Mouse (Mus musculus): ENCODE measurements at regions not wholly inside any gene's neighbourhood (a gene's known extent, or its start where the extent isn't known, plus 50 kb on each side); places are given as distances from the start of the nearest gene placed in this dataset.

- peak; percentile 24 for DNase-seq (ENCODE audit: low read depth, low spot score)
Observed at GRCm38 (mm10) chr2:75220775-75221359, 395.3 kb downstream of the Mtx2 start.

- peak; percentile 82 for DNase-seq (ENCODE audit: low read depth, low spot score)
Observed at GRCm38 (mm10) chr2:75224443-75224842, 398.8 kb downstream of the Mtx2 start.

- no peak for DNase-seq (ENCODE audit: low read depth, low spot score)
Observed at GRCm38 (mm10) chr2:75240976-75241375, 415.4 kb downstream of the Mtx2 start.

DNA sequence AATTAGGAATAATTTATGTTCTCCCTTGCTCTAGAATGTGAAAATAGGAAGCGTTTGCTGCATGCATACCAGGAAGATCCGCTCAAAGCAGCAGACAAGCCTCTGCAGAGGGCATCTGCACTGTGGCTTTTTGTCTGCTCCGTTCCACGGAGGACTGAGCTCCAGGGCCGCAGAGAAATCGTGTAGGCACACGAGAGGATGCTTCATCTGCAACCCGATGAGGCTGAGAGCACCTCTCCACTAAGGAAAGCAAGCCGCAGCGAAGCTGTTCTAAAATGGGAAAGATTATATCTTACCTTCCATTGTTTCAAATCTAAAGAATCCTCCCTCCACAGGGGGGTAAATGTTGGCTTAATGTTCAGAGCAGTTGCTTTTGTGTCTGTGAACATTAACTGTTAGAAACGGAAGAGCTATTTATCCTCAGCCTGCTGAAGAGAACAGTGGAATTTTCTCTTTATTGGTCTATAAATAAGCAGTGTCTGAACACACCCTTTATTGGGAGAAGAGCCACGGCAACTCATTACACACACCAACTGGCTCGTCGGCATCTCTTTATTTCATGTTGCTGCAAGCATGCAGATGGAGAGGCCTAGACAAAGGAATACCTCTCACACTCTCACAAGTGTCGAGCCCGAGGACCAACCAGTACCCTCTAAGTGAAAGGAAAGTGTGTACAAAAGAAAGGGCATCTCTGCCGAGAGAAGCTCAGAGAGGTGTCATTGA lies 414.6 kb upstream of the Hnrnpa3 start:
- no peak for DNase-seq (ENCODE audit: low read depth, low spot score)

- DNase-seq (ENCODE audit: low read depth, low spot score), result no peak
Observed at GRCm38 (mm10) chr2:75245256-75245655, 413.8 kb upstream of the Hnrnpa3 start.

DNA sequence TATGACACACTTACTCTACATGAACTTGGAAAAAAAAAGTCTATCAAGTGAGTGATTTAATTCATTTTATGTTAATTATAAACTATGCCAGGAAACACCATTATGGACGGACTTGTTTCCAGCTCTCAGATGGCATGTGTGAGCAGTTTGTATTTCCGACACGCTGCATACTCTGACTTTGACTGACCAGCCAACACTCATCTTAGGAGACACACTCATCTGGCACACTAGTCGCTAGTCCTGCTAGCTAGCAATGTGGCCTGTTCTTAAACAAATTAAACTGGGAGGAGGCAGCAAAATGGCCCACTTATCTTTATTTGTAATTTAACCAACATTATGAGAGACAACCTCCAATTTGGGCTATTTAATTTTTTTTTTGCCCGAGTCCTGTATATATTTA lies 413.4 kb upstream of the Hnrnpa3 start:
- DNase-seq (ENCODE audit: low read depth, low spot score), result no peak

DNA sequence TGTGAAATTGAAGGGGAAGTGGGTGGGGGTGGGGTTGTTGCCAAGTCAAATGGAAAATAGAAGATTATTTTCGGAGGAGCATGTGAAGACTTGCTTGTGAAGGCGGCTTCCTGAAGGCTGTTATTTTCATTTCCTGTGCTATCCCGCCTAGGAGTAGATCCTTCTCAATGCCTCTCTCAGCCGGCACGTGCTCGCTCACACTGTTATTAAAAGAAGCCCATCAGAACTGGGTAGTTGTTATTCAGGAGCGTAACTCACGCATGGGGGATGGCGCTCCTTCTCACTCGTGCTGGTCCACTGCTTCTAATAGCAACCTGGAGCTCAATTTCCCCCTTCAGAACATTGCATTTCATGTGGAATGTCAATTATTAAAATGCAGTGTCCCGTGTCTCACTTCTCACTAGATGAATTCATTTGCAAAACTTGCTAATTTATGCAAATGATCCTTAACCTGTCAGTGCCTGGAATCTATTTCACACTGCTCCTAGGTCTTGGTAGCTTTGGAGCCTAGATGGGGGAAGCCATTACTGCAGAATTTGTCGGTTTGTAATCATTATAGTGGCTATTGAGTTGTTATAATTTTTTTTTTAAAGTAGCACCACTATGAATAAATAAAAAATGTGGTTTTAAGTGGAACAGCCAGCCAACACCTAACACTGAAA lies 412.8 kb upstream of the Hnrnpa3 start:
- no peak for DNase-seq (ENCODE audit: low read depth, low spot score)

DNA sequence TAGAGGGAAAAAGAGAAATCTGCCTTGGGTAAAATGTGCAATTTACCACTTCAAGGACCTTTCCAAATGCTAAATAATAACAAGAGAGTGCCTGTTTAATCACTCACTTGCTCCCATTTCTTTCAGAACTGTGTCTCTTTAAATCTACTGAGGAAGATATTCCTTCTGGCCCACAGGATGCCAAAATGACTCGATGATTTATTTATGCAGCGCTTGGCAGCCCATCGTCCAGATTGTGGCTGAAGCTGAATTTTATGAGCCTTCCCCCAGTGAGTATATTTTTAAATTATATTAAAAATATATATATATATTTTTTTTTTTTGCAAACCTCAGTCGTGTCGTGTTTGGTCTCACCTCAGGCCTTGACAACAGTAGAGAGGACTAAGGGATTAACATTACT lies 410.8 kb upstream of the Hnrnpa3 start:
- DNase-seq (ENCODE audit: low read depth, low spot score), result peak; percentile 18

DNA sequence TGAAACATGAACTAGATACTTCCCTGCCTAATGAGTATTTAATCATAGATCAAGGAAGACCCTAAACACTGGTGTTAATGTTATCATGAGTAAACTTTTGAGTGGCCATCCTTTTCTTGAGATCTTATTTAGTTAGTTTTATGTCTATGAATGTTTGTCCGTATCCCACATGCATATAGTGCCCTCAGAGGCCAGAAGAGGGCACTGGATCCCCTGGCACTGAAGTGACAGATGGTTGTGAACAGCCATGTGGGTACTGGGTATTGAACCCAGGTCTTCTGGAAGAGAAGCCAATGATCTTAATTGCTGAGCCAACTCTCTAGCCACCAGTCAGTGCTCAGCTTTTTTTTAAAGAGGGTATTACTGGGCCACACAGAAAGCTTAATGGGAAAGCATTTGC lies 408.6 kb upstream of the Hnrnpa3 start:
- no peak for DNase-seq (ENCODE audit: low read depth, low spot score)

- no peak for DNase-seq (ENCODE audit: low read depth, low spot score)
Observed at GRCm38 (mm10) chr2:75252829-75253228, 406.2 kb upstream of the Hnrnpa3 start.

GRCm38 (mm10) chr2:75265218-75265617 lies 393.8 kb upstream of the Hnrnpa3 start:
- DNase-seq (ENCODE audit: low read depth, low spot score), result no peak

- no peak for DNase-seq (ENCODE audit: low read depth, low spot score)
Observed at GRCm38 (mm10) chr2:75265739-75266699, 393.0 kb upstream of the Hnrnpa3 start.

DNA sequence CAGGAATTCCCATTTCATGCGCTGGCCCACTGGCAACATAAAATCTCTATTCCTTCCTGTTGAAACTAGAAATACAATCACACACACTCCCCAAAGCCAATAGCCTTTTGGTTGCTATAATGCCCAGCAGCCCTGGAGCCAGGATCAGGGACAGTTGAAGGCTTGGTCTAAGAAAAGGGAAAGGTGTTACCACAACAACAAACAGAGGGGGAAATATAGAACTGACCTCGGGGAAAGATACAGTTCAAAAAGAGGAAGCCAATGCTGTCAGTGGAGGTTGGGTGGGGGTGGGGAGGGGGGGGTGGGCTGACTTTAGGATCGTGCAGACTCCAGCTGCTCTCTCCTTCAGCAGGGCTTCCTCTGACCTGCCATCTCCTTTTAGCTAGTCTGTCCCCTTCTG lies 391.1 kb upstream of the Hnrnpa3 start:
- DNase-seq (ENCODE audit: low read depth, low spot score), result no peak

DNA sequence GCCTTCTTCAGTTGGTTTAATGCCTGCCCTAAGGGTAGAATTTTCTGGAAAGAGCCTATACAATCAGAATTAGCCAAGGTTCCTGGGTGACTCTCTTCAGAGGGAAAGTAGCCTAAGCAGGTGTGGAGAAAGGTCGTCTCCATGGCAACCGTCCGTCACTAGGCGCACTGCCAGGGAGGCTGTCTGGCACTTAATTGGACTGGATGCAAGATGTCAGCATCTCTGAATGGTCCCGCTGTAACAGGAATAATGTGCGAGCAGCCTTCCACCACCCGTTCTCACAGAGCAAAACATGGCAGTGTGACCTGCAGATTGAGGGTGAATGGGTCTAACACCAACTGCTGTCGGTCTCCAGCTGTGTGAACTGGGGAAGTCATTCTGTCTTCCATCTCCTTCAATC lies 389.6 kb upstream of the Hnrnpa3 start:
- DNase-seq (ENCODE audit: low read depth, low spot score), result no peak

DNA sequence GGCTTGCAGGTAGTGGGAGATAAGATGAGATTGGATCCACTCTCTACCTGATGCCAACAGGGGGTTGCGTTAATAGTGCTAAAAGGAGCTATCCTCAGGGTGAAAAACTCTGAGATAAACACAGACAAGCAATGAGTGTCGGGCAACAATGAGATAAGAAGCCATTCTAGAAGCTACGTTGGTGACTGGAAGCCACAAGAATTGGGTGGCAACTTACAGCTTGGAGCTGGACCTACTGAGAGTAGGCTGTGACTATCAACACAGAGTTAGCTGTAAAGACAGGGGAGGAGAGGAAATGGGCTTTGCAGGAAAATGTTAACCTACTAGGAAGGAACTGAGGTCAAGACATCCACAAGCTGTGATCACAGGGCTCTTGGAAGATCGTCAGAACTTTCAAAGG lies 388.9 kb upstream of the Hnrnpa3 start:
- DNase-seq (ENCODE audit: low read depth, low spot score), result no peak

DNA sequence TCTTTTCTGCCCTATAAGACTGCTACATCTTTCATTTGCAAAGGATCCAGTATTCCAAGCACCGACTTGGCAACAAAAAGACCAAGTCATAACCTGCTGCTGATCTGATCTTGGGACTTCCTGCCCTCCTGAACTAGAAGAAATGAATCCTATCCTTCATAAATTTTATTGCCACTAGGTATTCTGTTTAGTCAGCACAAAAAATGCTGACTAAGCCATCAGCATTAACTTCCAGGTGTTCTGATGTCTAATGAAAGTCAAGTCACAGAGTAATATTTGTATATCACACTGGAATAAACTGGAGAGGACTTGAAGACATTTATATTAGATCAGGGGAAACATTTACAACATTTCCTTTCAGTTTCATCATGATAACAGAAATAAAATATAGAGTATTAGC lies 371.2 kb upstream of the Hnrnpa3 start:
- no peak for DNase-seq (ENCODE audit: low read depth, low spot score)

DNA sequence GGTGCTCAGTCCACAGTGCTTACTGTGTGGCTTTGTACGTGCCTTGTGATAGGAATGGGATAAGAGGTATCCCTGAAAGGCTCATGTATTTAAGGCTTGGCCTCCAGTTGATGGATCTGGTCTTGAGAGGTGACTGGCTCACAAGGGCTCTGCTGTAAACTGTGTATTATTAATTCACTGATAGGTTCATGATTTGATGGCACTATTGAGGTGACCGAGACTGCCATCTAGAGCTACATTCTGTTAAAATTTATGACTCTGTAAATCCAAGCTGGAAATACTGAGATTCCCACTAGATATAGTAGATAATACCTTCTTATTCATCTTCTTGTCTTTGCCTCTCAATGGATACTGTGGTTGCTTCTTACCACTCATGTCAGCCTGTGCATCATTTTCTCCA lies 367.4 kb upstream of the Hnrnpa3 start:
- peak; percentile 14 for DNase-seq (ENCODE audit: low read depth, low spot score)

DNA sequence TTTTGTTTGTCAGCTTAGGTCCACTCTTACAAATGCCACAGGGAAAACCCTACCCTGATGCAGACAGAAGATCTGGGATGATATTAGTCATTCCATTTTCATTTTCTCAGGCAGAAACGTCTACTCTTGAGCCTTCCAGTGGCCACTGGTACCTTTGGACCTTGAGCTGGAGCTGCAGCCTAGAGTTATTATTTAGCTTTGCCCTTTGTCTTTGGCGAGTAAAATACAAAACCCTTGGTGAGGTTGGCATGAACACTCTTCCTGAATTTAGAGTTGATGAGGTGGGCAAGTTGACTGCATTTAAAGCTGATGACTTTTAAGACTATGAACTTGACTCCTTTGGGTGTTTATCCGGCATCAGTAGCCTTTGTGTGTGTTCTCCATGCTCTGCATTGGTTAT lies 352.2 kb upstream of the Hnrnpa3 start:
- DNase-seq (ENCODE audit: low read depth, low spot score), result no peak

DNA sequence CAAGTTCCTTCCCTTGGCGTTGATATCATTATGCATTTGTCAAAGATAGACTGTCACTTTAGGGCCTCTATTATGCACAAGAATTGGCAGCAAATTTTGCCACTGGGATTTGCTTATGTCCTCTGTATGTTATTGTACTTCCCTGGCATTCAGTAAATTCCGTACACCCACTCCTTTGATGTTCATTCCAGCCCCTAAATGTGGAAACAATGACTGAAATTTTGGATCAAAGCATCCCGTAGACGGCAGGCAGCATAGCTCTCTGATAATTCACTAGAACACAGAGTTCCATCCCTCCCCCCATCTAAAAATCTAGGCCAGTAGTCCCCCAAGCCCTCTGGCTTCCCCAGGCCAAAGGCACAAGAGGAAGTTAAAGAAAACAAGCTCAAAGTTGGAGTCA lies 347.9 kb upstream of the Hnrnpa3 start:
- no peak for DNase-seq (ENCODE audit: low read depth, low spot score)

DNA sequence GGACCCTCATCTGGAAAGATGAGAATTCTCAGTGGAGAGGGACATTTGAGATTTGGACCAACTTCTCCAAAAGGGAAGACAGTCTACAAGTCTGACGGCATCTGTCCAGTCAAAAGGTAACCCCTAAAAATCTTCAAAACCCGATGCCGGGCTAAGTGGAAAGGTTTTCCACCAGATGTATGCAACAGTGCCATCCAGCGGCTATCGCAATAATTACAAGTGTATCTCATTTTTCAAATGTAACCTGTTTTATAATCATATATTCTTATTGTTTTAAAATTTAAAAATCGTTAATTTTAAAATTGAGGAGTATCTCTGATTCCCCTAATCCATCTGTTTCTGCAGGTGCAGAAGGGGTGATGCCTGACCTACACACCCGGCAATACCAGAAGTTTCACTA lies 346.8 kb upstream of the Hnrnpa3 start:
- peak; percentile 75 for DNase-seq (ENCODE audit: low read depth, low spot score)

- no peak for DNase-seq (ENCODE audit: low read depth, low spot score)
Observed at GRCm38 (mm10) chr2:75315341-75315740, 343.7 kb upstream of the Hnrnpa3 start.

GRCm38 (mm10) chr2:75318190-75318589 lies 340.9 kb upstream of the Hnrnpa3 start:
- peak; percentile 36 for DNase-seq (ENCODE audit: low read depth, low spot score)

Data from 3T3-L1 (cell line).